19 mouse cellular contexts compared by ENCODE assay signal in the genomic region with DNA sequence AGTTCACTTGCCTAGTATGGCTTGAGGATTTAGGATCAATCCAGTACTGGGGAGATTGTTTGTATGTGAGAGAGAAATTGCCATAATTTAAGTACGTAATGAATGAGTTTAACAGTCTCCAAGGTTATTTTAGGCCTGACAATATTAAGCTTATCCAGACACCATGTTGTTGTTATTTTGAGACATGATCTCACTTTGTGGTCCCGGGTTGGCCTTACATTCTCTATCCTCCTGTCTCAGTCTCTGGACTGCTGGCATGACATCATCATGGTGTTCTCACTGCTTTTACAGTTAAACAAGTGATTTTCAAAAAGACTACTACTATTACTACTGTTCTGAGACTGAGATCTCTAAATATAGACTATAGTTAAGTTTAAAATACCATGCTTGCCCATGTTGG.
A peak's percentile ranks its signal among the peaks of the same experiment; 100 is the strongest.
DNase-seq lines count a peak whose midpoint lies in the region; ATAC-seq and TF ChIP-seq lines count a peak whose summit lies in the region.
"Had no signal": no experiment of that assay in that cellular context is flagged by ENCODE, and none has a peak within 500 bp of the region (broad histone marks: within the 10 kb centered on the region; RNA-seq: fewer than 3 reads in every experiment).

No protein-coding gene starts in this region.

- TF ChIP-seq POLR2A in CH12.LX (IDR thresholded peaks at IDR 0.05; ENCODE audit: low read depth, low read length): no peak

- in situ Hi-C loops in CH12.LX (cut with MboI; ENCODE audit: low pct_ligation_motif_present, low pct_unique_long_range_greater_than_20kb, low sequenced_read_pairs): no loop called here

- H3K27me3 ChIP-seq in heart, embryonic 10.5 days (ENCODE audit: insufficient read depth, poor library complexity, severe bottlenecking): no peaks in the 10 kb centered on the region
- H3K27me3 ChIP-seq in heart, embryonic 13.5 days (replicated peaks): no peaks in the 10 kb centered on the region
- H3K27me3 ChIP-seq in CH12.LX (replicated peaks): no peaks in the 10 kb centered on the region
- H3K27me3 ChIP-seq in heart, postnatal 0 days (ENCODE audit: control insufficient read depth, insufficient read depth, low read length): no peaks in the 10 kb centered on the region
- H3K27me3 ChIP-seq: embryonic facial prominence, embryonic 12.5 days; forebrain, embryonic 15.5 days; hindbrain, embryonic 15.5 days; kidney, embryonic 15.5 days had no signal

- no peak for TF ChIP-seq RAD21 in CH12.LX (IDR thresholded peaks at IDR 0.05; ENCODE audit: low read depth, low read length)

- H3K4me2 ChIP-seq in heart, embryonic 13.5 days: no peak overlapping the region
- no peak overlapping the region for H3K4me2 ChIP-seq in CH12.LX (ENCODE audit: insufficient read depth, low read depth, poor library complexity, severe bottlenecking)
- H3K4me2 ChIP-seq in heart, postnatal 0 days (ENCODE audit: low read depth, low read length): no peak overlapping the region
- H3K4me2 ChIP-seq: embryonic facial prominence, embryonic 12.5 days; forebrain, embryonic 15.5 days; hindbrain, embryonic 15.5 days; kidney, embryonic 15.5 days had no signal

- H3K27ac ChIP-seq in heart, embryonic 10.5 days: no peak overlapping the region
- H3K27ac ChIP-seq in heart, embryonic 13.5 days (replicated peaks): peak overlapping the region; percentile 54
- no peak overlapping the region for H3K27ac ChIP-seq in CH12.LX (ENCODE audit: insufficient read depth, low read depth)
- H3K27ac ChIP-seq in heart, postnatal 0 days (ENCODE audit: low read depth): peak overlapping the region; percentile 79
- H3K27ac ChIP-seq: embryonic facial prominence, embryonic 12.5 days; forebrain, embryonic 15.5 days; hindbrain, embryonic 15.5 days; kidney, embryonic 15.5 days had no signal

- H3K4me3 ChIP-seq in heart, embryonic 10.5 days: no peak overlapping the region
- no peak overlapping the region for H3K4me3 ChIP-seq in heart, embryonic 13.5 days
- no peak overlapping the region for H3K4me3 ChIP-seq in CH12.LX (replicated peaks in 1 of 3; ENCODE audit: low read depth in 2 of 3, low read length in 2 of 3, poor library complexity in 1 of 3)
- no peak overlapping the region for H3K4me3 ChIP-seq in heart, postnatal 0 days (ENCODE audit: low read depth, low read length)
- H3K4me3 ChIP-seq: embryonic facial prominence, embryonic 12.5 days; forebrain, embryonic 15.5 days; hindbrain, embryonic 15.5 days; kidney, embryonic 15.5 days had no signal

- no peak for TF ChIP-seq EP300 in CH12.LX (IDR thresholded peaks at IDR 0.05; ENCODE audit: low read length)
- no peak for TF ChIP-seq EP300 in heart, postnatal 0 days (IDR thresholded peaks at IDR 0.05; ENCODE audit: low read depth)

- H3K9me3 ChIP-seq in heart, embryonic 10.5 days: no peaks in the 10 kb centered on the region
- H3K9me3 ChIP-seq in heart, embryonic 13.5 days: no peaks in the 10 kb centered on the region
- no peaks in the 10 kb centered on the region for H3K9me3 ChIP-seq in CH12.LX (replicated peaks; ENCODE audit: low read length)
- no peaks in the 10 kb centered on the region for H3K9me3 ChIP-seq in heart, postnatal 0 days (replicated peaks; ENCODE audit: control insufficient read depth, low read length)
- H3K9me3 ChIP-seq: embryonic facial prominence, embryonic 12.5 days; forebrain, embryonic 15.5 days; hindbrain, embryonic 15.5 days; kidney, embryonic 15.5 days had no signal

- dilution Hi-C loops in CH12.LX (cut with MboI; ENCODE audit: extremely low pct_ligation_motif_present, extremely low pct_unique_long_range_greater_than_20kb, low sequenced_read_pairs): no loop called here

- H3K79me2 ChIP-seq in CH12.LX (replicated peaks; ENCODE audit: control insufficient read depth, extremely low read depth, insufficient read depth, poor library complexity, severe bottlenecking): no peaks in the 10 kb centered on the region

- no peak for TF ChIP-seq CTCF in CH12.LX (conservative IDR thresholded peaks at IDR 0.05 in 1 of 2, IDR thresholded peaks at IDR 0.05 in 1 of 2; ENCODE audit: low read depth in 2 of 2, low read length in 2 of 2)
- no peak for TF ChIP-seq CTCF in heart, postnatal 0 days (IDR thresholded peaks at IDR 0.05; ENCODE audit: low read depth)

- intact Hi-C loops in heart, postnatal 25 days (cut with DNase I): no loop called here

- H3K4me1 ChIP-seq in heart, embryonic 10.5 days: no peaks in the 10 kb centered on the region
- peaks cover 14% of the 10 kb centered on the region for H3K4me1 ChIP-seq in heart, embryonic 13.5 days
- H3K4me1 ChIP-seq in CH12.LX (ENCODE audit: control insufficient read depth in 1 of 2, insufficient read depth in 2 of 2): peaks cover 0 to 10% of the 10 kb centered on the region in 2 experiments; a peak in 1 of 4 replicates
- H3K4me1 ChIP-seq in heart, postnatal 0 days (ENCODE audit: control insufficient read depth, insufficient read depth): peaks cover 11% of the 10 kb centered on the region; the same call in 1 of the 2 replicates
- H3K4me1 ChIP-seq: embryonic facial prominence, embryonic 12.5 days; forebrain, embryonic 15.5 days; hindbrain, embryonic 15.5 days; kidney, embryonic 15.5 days had no signal

- peak; percentile 53 for DNase-seq in heart, adult 11 months
- DNase-seq in heart, embryonic 10.5 days (ENCODE audit: low spot score): no peak
- no peak for DNase-seq in heart, postnatal 25 days (ENCODE audit: low spot score)
- no peak for DNase-seq in CH12.LX (ENCODE audit: extremely low read depth)
- peak; percentile 83 for DNase-seq in heart, postnatal 0 days (ENCODE audit: low spot score)
- no peak for DNase-seq in kidney, postnatal 14 days
- no peak for DNase-seq in right cerebral cortex, postnatal 14 days
- DNase-seq: adrenal gland, postnatal 14 days; cerebellum, adult 11-12 months; cerebellum, adult 9-10 months; cerebellum, postnatal 25 days; gastrocnemius, postnatal 10 days; kidney, adult 2 months had no signal

- peaks cover 65% of the 10 kb centered on the region for H3K36me3 ChIP-seq in heart, embryonic 10.5 days
- H3K36me3 ChIP-seq in heart, embryonic 13.5 days: peaks cover 78% of the 10 kb centered on the region
- peaks cover 37 to 86% of the 10 kb centered on the region in 2 experiments for H3K36me3 ChIP-seq in CH12.LX (replicated peaks in 1 of 2; ENCODE audit: control insufficient read depth in 1 of 2, insufficient read depth in 1 of 2, low read length in 1 of 2)
- no peaks in the 10 kb centered on the region; the same call in 1 of the 2 replicates for H3K36me3 ChIP-seq in heart, postnatal 0 days (replicated peaks; ENCODE audit: control insufficient read depth, insufficient read depth, low read length)
- H3K36me3 ChIP-seq: hindbrain, embryonic 15.5 days had no signal

- WGBS in heart, embryonic 10.5 days: 52% methylated on average over 2 of the region's 2 CpGs
- 31% methylated on average over 2 of the region's 2 CpGs for WGBS in heart, embryonic 13.5 days
- WGBS in heart, postnatal 0 days: 22% methylated on average over 2 of the region's 2 CpGs

- ATAC-seq in heart, embryonic 13.5 days (ENCODE audit: extremely low read depth, insufficient number of reproducible peaks, low FRiP score, low TSS enrichment): no peak
- peak; percentile 85 for ATAC-seq in heart, postnatal 0 days (ENCODE audit: insufficient read depth, low read depth)
- ATAC-seq: forebrain, embryonic 15.5 days; intestine, embryonic 16.5 days had no signal

- H3K9ac ChIP-seq in heart, embryonic 13.5 days: no peak overlapping the region
- H3K9ac ChIP-seq in CH12.LX (ENCODE audit: insufficient read depth, low read depth): no peak overlapping the region
- no peak overlapping the region for H3K9ac ChIP-seq in heart, postnatal 0 days (replicated peaks; ENCODE audit: low read depth, low read length)
- H3K9ac ChIP-seq: embryonic facial prominence, embryonic 12.5 days; forebrain, embryonic 15.5 days; hindbrain, embryonic 15.5 days; kidney, embryonic 15.5 days had no signal

TF ChIP-seq in CH12.LX, 34 proteins besides CTCF, POLR2A, EP300 and RAD21:
- no peak for TF ChIP-seq MAX (IDR thresholded peaks at IDR 0.05; ENCODE audit: low read length)
- 0 out of 2 replicates have a peak, but pooled peaks have one; percentile 14 for TF ChIP-seq JUN (IDR thresholded peaks at IDR 0.05; ENCODE audit: insufficient read depth, low read depth, low read length)
- no peak for TF ChIP-seq RCOR1 (conservative IDR thresholded peaks at IDR 0.05; ENCODE audit: low read depth, low read length)
- no peak for TF ChIP-seq ETS1 (conservative IDR thresholded peaks at IDR 0.05; ENCODE audit: low read depth, low read length)

Comparison
In these comparisons a context has a peak if more than half of its experiments do, and no peak if none do; other contexts are left out.
1. DNase-seq: peak in heart, adult 11 months (single experiment) and heart, postnatal 0 days (single experiment); none in heart, embryonic 10.5 days (single experiment), heart, postnatal 25 days (single experiment), CH12.LX (single experiment), kidney, postnatal 14 days (single experiment) and right cerebral cortex, postnatal 14 days (single experiment).
2. H3K27ac ChIP-seq: peak in heart, embryonic 13.5 days (single experiment) and heart, postnatal 0 days (single experiment); none in heart, embryonic 10.5 days (single experiment) and CH12.LX (single experiment).